Mouse (Mus musculus) G1E (cell line): ENCODE measurements at regions not wholly inside any gene's neighbourhood (a gene's known extent, or its start where the extent isn't known, plus 50 kb on each side); places are given as distances from the start of the nearest gene placed in this dataset.
A peak's percentile ranks its signal among the peaks of the same experiment; 100 is the strongest.
"Not testable (repeated sequence)": the region's sequence is repeated elsewhere in the genome, so short reads cannot be mapped to it uniquely, and the experiment has no call there.

ENCODE experiments used
- ATAC-seq: 2 replicates; pipeline ENCODE4 v1.8.0; 2016; ENCODE audit warnings: mild to moderate bottlenecking; ENCODE audit not compliant: insufficient number of reproducible peaks, poor library complexity, low FRiP score, severe bottlenecking; ENCODE audit errors: extremely low read depth
- DNase-seq: peaks from one replicate; pipeline ENCODE4 v3.0.0; 2012; ENCODE audit warnings: low spot score
- H3K27me3 ChIP-seq: 2 replicates; pipeline ENCODE4 v1.6.1; 2012; ENCODE audit warnings: mild to moderate bottlenecking, low read length, inconsistent platforms; ENCODE audit not compliant: insufficient read depth
- H3K36me3 ChIP-seq: replicated peaks from 2 replicates; pipeline ENCODE3; 2012; ENCODE audit warnings: mild to moderate bottlenecking, inconsistent platforms
- H3K4me1 ChIP-seq: 2 replicates; pipeline ENCODE4 v1.6.1; 2012; ENCODE audit warnings: low read depth, low read length, inconsistent platforms, mixed read lengths; ENCODE audit not compliant: insufficient read depth
- H3K4me3 ChIP-seq: 2 replicates; pipeline ENCODE4 v1.5.1; 2012; ENCODE audit warnings: low read depth, mild to moderate bottlenecking, inconsistent platforms, low read length, moderate library complexity, mixed read lengths
- H3K9me3 ChIP-seq: replicated peaks from 2 replicates; pipeline ENCODE4 v1.6.1; 2012; ENCODE audit warnings: inconsistent platforms
- CTCF ChIP-seq: IDR thresholded peaks from 2 replicates; pipeline ENCODE4 v1.5.1; 2012; ENCODE audit warnings: low read depth, low read length, inconsistent platforms, mixed read lengths
- GATA1 ChIP-seq: IDR thresholded peaks from 2 replicates; pipeline ENCODE4 v1.6.1; 2012; ENCODE audit warnings: borderline replicate concordance, low read length, inconsistent platforms, mixed read lengths
- GATA2 ChIP-seq: IDR thresholded peaks from 2 replicates; pipeline ENCODE4 v1.6.1; 2012; ENCODE audit warnings: low read depth, low read length, inconsistent platforms, borderline replicate concordance
- POLR2AphosphoS5 ChIP-seq: IDR thresholded peaks from 2 replicates; pipeline ENCODE4 v1.6.1; 2012; ENCODE audit warnings: low read depth, low read length, inconsistent platforms; ENCODE audit not compliant: insufficient replicate concordance
- TAL1 ChIP-seq: conservative IDR thresholded peaks from 2 replicates; pipeline ENCODE4 v1.6.1; 2012; ENCODE audit warnings: low read depth, low read length, inconsistent platforms, mixed read lengths

DNA sequence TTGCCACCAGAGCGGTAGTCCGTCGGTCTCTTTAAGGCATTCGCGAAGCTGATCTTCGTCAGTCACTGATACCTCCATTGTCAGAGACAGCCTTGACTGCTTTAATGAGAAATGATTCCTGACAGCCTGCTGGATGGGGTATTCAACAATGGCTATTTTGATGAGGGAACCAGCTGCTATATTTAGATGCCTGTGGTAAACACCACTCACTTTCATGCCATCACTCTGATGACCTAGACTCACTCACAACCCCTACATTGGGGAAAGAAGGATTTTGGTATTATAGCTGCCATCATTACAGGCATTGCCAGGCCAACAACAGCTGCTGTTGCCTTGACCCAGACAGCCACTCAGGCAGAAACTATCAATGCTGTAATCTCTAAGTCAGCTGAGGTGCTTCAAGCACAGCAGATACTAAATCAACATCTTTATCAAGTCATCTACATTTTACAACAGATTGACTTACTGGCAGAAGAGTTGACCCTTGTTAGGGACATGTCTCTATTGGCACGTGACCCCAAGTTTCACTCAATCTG, 57.7 kb upstream of the Amn1 start:
- Histone ChIP-seq H3K4me1 (no peaks in the 10 kb centered on the region), H3K27me3 (no peaks in the 10 kb centered on the region), H3K36me3 (no peaks in the 10 kb centered on the region), H3K4me3 (no peak overlapping the region), H3K9me3 (peaks cover 28% of the 10 kb centered on the region)
- TF ChIP-seq GATA2 (no peak), GATA1 (no peak), POLR2AphosphoS5 (no peak), TAL1 (no peak), CTCF (no peak)
- DNase-seq (no peak), ATAC-seq (no peak)

DNA sequence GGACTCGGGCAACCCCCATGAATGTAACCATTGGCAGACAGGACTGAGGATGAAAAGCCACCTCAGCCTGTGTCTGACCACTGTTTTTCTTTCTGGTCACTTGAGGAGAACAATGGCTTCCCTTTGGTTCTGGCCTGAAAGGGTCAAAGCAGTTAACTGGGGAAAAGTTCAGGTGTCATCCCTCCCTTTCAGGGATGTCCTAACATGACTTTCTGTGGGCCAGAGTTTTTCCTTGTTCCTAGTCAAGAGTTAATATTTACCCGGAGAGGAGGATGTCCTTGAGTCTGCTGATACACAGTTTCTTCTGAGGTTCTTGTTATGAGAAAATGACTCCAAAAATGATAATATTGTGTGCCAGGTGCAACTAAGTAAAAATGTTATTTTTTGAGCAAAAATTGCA, 57.2 kb upstream of the Amn1 start:
- H3K9me3 ChIP-seq, result peaks cover 28% of the 10 kb centered on the region
- H3K36me3 ChIP-seq, H3K4me1 ChIP-seq, H3K27me3 ChIP-seq, DNase-seq, ATAC-seq, H3K4me3 ChIP-seq: not testable (repeated sequence)

DNA sequence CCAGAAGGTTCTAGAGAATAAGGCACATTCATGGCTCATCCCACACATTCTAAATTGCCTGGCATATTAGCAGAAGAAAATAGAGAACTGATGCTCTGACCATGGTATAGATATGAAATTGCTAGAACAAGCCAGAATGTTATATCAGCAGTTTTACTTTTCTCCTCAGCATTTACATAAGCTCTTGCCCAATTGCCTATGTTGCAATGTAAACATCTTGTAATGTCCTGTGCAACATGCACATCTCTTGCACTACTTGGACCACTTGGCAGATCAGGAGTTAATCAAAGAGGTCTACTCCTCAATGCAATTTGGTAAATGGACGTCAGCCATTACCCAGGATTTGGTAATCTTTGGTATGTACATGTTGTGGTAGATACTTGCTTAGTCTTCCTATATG, 55.6 kb upstream of the Amn1 start:
- no peaks in the 10 kb centered on the region for H3K27me3 ChIP-seq
- no peak overlapping the region for H3K4me3 ChIP-seq
- no peaks in the 10 kb centered on the region for H3K36me3 ChIP-seq
- DNase-seq (no peak), ATAC-seq (no peak)
- TF ChIP-seq CTCF, result no peak
- no peak for TF ChIP-seq GATA1
- no peak for TF ChIP-seq POLR2AphosphoS5
- no peak for TF ChIP-seq GATA2
- TF ChIP-seq TAL1, result no peak
- peaks cover 28% of the 10 kb centered on the region for H3K9me3 ChIP-seq
- H3K4me1 ChIP-seq, result peaks cover 4% of the 10 kb centered on the region; the same call in 1 of the 2 replicates

DNA sequence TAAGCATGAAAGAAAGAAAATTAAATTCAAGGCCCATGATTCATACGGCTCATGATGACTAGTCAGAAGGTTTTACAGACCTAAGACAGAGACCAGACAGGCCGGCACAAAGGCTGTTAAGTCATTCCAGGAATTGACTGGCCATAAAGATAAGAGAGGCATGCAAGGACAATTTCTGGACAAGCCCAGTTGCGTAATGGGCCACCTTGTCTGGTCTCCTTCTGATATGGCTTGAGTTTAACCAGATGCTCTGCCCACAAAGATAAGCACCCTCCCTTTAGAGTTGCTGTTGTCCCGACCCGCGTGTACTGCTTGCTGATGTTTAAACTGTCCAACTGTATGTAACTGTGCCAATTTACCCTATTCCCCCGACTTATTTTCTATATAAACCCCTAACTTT, 54.9 kb upstream of the Amn1 start:
- peaks cover 28% of the 10 kb centered on the region for H3K9me3 ChIP-seq
- H3K4me1 ChIP-seq, result peaks cover 4% of the 10 kb centered on the region; the same call in 1 of the 2 replicates
- no peak for DNase-seq
- ATAC-seq, result no peak
- no peaks in the 10 kb centered on the region for H3K36me3 ChIP-seq
- H3K4me3 ChIP-seq, result no peak overlapping the region
- TF ChIP-seq GATA2 (no peak), POLR2AphosphoS5 (no peak), TAL1 (peak; percentile 24; the same call in 1 of the 2 replicates), GATA1 (no peak), CTCF (no peak)
- no peaks in the 10 kb centered on the region for H3K27me3 ChIP-seq

DNA sequence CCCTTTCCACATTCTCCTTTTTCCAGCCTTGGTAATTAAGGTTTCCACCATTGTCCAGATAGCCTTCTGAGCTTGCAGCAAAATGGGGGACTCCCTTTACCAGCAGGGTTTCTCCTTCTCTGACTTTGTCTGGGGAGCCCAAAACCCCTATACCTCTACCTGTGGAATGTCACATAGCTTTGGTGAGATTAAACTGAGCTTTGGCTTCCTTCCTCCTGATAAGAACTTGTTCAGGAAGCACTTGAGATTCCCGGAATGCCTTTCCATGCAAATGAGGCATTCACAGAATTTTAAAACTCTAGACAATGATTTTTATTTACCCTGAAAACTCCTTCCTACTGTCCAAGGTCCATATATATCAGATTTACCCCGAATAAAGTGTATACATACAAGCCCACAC, 49.8 kb upstream of the Amn1 start:
- DNase-seq, result no peak
- no peaks in the 10 kb centered on the region for H3K27me3 ChIP-seq
- H3K36me3 ChIP-seq, result no peaks in the 10 kb centered on the region
- no peak for ATAC-seq
- H3K9me3 ChIP-seq, result peaks cover 13% of the 10 kb centered on the region
- TF ChIP-seq GATA2 (no peak), POLR2AphosphoS5 (no peak), GATA1 (no peak), CTCF (no peak), TAL1 (no peak)
- H3K4me1 ChIP-seq, result peaks cover 24% of the 10 kb centered on the region
- H3K4me3 ChIP-seq, result no peak overlapping the region
